Mouse (Mus musculus) E14TG2a.4 (cell line): ENCODE results near the gene Nckap5.

Source experiments
- CTCF ChIP-seq: conservative IDR thresholded peaks from 2 replicates; pipeline ENCODE4 v1.5.1; 2014; ENCODE audit warnings: low read length
- NANOG ChIP-seq: IDR thresholded peaks from 2 replicates; pipeline ENCODE4 v1.6.1; 2014; ENCODE audit warnings: borderline replicate concordance, low read length, mixed read lengths
- POU5F1 ChIP-seq: IDR thresholded peaks from 2 replicates; pipeline ENCODE4 v1.6.1; 2014; ENCODE audit warnings: low read length, borderline replicate concordance

DNA sequence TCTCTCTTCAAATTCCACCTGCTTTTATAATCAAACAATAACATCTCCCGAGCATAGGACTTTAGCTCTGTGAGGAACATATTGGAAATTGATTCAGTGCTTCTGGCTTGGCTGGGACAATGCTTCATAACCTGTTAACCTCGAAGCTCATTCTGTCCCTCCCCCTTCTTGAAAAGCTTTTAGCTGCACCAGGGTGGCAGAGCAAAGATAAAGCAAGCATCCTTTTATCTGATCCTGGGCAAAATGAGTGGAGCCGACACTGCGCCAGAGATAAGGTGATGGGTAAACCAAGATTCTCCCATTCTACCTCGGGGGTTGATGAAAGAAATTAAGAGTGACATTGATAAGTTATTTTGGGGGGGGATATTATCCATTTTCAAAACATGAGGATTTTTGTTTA is 824.9 kb downstream of the Nckap5 start:
- TF ChIP-seq CTCF (no peak), POU5F1 (no peak), NANOG (no peak)
